Mouse (Mus musculus) T-helper 1 cell (primary cell): ENCODE measurements around the gene Capn12.

Experiments used
- in situ Hi-C: fragments of 300-600 bp; cut with MboI, MseI; formaldehyde crosslinking; loops from one replicate; pipeline ENCODE4 v1.15.1; 2025; ENCODE audit warnings: high pct_unique_total_duplicates

Gene Capn12

DNA sequence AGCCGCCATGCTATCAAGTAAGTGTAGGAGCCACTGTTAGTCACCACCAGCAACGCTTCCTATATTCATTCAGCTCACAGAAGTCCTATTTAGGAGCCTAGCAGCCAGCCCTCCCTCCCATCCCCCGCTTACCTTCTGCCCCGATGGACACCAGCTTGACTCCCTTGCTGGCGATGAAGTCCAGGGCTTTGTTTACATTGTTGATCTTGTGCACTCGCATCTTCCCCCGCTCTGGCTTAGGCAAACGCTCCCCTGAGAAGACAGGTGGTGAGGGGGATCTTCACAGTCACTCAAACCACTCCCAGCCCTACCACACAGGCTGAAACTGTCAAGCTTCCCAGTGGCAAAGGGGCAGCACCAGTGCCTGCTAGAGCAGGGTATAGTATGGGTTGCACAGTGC, 37.3 kb downstream of the Capn12 start:
- in situ Hi-C loops, result no loop called here

DNA sequence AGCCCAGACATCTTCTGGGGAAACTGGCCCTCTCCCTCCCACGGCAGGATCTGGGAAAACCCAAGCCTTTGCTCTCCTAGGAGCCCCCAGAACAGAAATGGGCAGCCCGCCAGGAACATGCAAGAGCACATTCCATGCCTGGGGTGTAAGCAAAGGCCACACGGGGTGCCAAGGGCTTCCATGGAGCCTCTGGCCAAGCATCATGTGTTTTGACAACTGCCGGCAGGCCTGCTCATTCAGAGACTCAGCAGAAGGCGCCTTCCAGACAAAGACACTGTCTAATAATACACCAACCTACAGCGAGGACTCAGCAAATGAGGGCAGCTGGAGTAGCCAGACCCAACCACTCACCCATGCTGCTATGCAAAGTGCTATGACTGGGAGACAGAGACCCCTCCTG, 38.6 kb downstream of the Capn12 start:
- in situ Hi-C loops, result no loop called here

DNA sequence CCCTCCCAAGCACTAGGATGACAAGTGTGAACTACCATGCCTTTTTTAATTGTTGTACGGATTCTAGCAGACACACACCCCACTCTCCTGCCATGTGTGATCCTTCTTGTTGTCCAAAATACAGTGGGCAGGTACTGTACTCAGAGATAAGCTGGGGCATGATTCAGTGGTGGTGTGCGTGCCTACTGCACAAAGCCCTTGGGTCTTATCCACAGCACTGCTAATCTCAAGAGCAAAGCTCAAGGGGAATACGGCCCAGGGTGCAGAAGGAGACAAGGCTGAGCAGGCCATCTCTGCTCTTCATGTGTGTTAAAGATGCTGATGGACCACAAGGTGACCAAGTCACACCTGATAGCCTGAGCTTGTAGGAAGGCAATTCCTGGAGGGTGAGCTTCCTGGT, 40.0 kb downstream of the Capn12 start:
- in situ Hi-C loops, result no loop called here

DNA sequence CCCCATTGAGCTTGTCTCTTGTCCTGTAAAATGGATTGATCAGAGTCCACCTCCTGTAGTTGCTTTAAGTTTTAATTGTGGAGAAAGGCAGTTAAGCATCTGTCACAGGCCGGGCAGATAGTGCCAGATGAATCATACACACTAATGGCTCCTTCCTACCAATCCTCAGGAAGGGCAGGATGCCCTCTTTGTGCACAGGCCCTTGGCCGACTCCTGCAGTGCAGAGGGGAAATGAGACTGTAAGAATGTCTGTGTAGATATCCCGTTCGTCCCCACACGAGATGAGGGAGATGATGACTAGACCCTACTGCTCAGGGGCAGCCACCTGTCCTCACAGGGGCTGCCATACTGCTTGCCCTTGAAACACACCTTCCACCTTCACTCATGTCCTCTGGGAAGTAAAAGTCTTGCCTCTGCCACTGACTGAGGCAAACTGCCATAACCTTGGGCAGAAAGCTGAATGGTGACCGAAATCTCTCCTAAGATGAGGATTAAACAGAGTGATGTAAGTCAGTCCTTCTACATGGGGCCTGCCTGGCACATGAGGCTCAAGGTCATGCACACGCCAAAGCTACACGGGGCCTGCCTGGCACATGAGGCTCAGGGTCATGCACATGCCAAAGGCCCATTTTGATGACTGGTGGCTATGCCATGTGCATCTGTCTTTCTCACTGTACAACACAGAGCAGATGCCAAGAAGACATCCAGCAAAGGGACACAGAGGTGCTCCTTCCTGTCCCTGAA, 40.7 kb downstream of the Capn12 start:
- in situ Hi-C loops, result no loop called here

DNA sequence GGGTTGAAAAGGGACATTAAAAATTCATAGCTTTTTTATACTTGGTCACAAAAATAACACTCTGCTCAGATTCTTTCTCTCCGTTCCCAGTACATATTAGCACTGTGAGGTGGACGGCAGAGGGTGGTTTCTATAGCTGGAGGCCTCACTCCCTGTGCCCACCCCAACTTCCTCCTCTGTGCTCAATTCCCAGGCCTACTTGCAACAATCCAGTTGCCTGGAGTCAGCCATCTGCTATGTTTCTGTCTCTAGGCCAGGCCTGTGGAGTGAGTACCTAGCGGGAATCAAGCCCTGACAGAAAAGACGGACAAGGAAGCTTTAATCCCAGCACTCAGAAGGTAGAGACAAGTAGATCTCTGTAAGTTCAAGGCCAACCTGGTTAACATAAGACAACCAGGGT, 41.4 kb downstream of the Capn12 start:
- in situ Hi-C loops, result no loop called here

DNA sequence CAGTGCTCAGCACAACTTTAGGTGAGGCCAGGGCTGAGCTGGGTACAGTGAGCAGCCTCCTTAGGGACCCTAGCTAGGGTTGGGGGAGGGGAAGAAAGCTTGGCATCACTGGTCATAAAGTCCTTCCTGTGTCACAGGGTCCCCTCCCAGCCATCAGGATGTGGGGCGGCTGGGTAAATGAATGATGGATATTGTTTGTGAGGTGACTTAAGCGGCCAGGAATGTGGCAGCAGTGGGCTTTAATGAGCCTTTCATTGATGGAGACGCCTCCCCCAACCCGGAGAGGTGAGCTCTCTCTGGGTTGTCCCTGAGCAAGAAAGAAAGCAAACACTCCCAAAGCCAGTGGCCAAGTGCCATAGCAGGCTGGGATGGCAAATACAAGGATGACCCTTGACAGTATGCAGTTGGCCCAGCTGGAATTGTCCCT, 42.7 kb downstream of the Capn12 start:
- in situ Hi-C loops, result no loop called here

DNA sequence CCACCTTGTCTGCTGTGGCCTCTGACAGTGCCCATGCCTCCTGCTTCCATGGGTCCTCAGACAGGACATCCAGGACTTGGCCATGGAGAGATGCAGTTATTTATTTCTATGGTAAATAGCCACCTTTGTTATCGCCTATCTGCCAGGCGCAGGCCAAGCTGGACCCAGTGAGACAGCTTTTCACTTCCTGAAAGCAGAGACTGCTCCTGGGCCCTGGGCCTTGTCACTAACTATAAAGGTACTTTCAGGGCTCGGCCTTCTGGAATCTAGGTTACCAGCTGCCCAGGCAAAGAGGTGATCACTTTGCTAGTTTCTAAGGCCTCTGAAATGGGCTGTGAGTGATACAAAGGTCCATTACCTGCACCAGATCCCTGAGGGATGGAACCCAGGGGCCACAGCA, 43.6 kb downstream of the Capn12 start:
- in situ Hi-C loops, result no loop called here

DNA sequence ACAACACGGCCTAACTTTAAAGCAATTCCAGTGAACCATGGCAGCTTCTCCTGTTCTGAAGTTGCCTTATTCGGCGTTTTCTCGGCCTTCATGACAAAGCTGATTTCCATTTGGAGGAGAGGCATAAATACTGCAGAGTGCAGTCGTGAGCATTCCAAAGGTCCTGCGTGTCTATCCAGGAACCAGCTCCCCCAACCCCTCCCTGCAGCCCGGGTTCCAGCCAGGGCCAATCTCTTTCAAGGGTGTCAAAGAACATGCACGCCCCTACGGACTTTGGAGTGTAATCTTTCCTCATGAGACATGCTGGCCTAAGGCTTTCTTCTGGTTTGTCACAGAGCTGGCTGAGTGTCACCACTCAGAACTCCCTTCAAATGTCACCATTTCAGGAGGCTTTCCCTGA, 44.1 kb downstream of the Capn12 start:
- in situ Hi-C loops, result no loop called here

DNA sequence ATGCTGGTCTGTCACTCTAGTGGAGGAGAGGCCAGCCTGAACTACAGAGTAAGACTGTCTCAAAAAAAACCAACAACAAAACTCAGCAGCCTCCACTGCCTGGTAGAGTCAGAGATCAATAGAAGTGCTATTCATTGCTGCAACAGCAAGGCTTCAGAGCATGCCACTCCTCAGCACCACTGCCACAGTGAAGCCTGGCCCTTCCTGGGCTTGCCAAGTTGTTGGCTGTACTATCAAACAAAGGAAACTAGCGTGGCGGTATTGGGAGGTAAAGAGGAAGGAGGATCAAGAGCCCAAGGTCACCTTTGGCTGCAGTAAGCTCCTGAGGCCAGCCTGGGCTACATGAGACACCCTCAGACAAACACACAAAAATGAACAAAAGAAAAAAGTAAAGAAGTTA, 45.0 kb downstream of the Capn12 start:
- in situ Hi-C loops, result no loop called here

DNA sequence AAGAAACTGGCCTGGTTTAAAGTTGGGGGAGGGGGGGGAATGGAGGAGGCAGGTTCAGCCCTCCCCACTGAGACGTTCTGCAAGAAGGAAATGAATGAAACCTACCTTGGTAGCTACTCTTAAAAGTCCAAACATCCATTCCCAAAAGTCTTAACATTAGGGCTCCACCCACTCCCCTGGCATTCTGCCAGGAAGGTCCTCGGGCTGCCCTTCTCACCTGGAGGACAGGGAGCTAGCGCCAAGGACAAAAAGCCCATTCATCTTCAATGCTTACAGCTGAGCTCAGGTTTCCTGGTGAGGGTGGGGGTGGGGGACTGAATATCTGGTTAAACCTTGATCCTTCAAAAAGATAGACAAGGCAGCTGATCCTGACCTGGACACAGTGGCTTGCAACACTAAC, 48.2 kb downstream of the Capn12 start:
- in situ Hi-C loops, result no loop called here

DNA sequence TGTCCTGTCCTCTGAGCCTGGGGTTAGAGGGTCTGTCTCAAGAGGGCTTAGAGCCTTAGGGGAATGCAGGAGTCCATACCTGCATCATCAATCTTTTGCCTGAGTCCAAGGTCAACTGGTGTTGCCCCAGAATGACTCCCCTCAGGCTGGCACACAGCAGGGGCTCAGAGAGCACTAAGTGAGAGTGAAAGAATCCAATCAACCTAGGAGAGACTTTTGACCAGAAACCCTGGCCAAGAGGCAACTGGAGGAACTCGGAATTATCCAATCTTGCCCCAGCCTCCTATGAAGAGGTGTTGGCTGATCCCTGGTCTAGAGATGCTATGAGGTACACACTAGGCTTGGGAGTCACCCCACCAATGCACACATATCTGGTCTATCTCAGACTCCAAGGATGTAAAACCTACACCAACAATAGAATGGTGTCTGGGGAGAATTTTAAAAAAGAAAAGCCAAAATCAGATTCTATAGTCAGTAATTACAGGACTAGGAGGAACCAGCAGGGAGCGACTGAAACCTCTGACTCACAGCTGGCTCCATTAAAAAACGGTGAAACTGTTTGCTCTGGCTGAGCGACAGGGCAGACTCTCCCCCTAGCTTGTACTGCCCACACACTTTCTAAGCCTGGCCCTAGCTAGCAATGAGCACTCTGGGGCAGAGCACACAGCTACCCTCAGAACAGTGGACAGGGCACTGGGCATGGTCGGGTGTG, 49.3 kb downstream of the Capn12 start:
- in situ Hi-C loops, result no loop called here

DNA sequence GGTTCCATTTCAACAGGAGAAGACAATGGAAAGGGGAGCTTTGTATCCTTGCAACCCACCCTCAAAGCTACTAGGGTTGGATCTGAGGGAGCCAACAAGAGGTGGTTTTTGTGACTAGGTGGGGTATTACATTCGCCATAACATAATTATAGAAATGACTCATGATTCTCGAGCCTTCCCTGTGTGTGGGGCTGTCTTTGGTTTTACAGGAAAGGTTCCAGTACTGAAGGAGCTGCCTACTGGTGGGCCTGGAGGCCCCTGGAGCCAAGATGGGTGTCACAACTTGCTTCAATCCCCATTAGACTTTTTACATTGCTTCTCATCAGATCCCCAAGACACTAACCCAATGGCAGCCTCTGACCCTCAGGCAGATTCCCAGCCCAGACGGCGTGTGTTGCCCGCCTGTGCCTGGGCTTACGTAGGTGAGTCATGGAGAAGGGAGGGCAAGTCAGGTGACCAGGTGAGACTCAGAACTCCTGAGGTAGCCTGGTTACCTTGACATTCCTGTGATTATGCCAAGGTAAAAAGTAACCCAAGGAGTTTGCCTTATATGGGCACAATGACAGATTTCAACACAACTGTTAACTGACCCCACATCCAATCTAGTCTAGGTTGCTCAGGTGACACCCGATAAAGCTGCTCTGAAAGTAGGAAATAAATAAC, 49.9 kb downstream of the Capn12 start:
- in situ Hi-C loops, result no loop called here

DNA sequence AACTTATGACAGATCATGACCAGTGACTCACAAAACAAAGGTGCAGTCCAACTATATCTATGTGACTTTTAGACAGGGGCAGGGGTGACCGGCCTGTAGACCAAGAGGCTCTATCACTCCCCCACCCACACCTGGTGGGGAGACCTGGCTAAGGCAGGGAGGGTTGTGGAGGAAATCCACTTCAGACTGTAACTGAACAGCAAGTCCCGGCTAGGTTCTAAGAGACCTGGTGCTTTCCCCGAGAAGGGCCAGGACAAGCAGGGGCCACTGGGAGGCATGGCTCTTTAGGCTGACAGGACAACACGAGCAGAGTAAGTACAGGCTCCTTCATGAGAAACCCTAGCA, 50.4 kb downstream of the Capn12 start:
- in situ Hi-C loops, result no loop called here

DNA sequence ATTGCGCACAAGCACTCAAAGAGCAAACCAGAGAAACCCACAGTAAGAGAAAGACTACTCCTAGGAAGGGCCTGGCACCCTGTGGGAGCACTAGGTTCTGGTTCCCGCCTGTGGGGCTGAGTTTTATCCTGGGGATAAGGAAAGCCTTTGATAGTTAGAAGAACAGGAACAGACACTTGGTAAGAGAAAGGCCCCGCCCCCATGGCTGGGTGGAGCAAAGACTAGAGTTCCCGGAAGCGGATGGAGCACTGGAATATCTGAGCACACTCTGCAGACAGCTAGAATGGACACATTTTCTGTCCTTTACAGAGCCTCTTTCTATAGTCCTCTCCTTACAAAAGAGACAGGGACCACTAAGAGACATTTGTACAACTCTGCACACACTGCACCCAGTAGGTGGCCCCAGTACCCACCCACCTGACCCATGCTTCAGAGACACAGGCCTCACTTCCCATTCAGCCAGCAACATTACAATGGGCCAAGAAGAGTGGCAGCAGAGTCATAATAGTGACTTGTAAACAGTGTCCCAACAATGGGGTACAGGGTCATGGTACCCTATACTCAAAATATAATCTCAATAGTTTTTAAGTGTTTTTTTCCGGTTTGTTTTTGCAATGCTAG, 51.3 kb downstream of the Capn12 start:
- in situ Hi-C loops, result no loop called here

DNA sequence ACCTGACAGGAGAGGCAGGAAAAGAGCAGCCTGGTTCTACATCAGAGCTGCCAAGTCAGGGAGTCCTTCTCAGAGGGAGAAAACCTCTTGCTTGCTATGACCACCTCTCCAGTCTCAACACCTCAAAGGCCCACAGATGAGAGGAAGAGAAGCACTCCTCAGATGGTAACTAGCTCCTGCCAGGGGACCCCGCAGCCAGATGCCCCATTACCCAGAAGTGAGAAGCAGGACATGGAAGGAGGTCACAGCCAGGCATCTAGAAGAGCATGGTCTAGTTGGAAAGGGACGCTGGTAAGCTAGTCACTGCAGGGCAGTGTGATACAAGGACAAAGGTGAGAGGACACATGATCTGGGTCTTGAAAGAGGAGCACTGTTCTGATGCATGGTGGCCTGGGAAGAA, 52.6 kb downstream of the Capn12 start:
- in situ Hi-C loops, result no loop called here

DNA sequence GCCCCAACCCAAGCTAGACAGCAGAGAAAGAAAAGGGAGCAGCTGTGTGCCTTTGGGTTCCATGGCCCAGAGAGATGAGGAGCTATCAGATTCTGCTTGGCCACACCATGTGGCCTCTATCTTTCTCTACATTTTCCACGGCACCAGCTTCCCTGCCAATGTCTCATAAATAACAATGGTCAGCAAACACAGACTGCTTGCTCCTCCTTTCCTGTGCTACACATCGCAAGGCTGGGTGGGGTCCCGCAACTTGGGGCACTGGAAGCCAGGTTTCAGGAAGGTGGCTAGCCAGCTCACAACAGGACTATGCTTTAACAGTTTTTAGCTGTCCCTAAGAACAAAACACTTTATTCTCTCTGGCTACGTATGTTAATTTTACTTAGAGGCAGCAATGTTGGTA, 55.6 kb downstream of the Capn12 start:
- in situ Hi-C loops, result no loop called here

DNA sequence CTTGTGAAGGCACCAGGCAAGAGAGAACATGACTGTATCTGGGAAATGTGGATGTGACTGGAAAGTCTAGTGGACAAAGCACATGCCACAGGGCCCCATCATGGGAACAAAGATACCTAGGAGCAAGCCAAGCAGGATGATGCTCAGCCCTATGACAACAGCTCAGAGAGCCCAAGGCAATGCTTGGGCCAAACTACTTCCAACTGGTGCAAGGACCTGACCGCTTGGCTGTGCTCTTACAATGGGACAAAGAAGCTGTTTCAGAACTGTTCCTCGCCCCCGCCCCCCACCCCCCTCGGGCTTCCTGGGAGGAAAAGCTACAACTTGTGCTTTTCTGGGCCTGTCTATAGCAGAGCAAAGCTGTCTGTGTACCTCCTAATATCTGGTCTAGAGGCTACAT, 57.4 kb downstream of the Capn12 start:
- in situ Hi-C loops, result no loop called here

DNA sequence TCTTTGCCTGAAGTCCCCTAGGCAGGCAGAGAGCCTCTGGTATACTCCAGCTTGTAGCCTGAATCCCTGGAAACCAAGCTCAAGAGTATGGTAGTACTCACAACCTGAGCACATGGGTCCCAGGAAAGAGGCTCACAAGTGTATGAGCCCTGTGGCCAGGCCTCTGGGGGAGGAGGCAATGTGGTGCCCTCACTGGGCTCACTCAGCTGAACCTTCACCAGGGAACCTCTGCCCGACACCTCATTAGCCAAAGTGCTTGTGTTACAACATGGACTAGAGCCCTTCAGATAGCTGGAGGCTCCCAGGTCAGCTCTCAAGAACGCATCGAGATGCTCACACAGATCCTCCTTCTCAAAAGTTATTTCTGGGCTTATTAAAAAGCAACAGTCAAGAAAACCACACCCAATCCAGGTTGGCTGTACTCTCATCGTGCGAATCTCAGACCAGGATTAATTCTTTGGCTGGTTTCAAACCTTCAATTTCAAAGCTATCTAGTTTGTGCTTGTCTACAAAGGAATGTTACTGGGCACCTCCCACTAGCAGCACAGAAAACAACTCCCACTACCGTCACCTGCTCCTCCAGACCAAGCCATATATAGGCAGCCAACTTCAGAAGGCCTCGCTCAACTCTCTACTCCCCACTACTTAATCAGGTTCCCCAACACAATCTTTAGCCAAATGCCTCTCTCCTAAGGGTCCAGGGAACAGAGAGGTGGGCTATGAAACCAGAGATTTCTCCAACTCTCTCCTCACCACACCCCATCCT, 58.4 kb downstream of the Capn12 start:
- in situ Hi-C loops, result no loop called here

DNA sequence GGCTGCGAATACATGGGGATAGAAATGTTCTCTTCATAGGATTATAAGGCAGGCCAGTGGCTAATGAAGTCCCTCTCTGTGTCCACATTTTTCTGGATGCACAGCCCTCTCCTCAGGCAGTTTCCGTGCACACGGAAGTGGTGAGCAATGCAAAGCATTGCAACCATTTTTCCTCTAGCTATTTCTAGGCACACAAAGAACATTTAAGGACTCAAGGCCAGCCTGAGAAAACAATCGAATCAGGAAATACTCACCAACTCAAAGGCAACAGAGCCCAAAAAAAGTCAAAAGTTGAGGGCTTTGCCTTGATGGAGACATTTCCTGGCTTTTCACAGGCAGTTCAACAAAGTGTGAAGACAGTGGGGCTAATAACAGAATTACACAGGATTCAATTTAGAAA, 59.9 kb downstream of the Capn12 start:
- in situ Hi-C loops, result no loop called here

DNA sequence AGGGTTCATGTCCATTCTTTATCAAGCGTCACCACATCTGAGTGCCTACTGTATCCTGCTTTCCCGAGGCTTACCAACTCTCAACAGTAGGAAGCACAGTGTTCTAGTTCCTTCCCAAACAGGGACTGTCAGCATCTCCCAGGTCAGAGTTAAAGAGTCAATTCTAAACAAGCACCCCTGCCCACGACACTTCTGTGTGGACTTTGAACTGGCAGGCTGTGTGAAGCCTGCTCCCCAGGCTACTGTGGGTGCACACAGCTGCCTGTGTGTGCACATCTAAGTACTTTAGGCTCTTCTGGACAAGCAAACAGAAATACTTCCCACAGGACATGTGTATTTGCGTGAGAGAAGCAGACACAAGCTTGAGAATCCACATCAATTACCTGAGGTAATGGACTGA, 60.3 kb downstream of the Capn12 start:
- in situ Hi-C loops, result no loop called here
